Mouse (Mus musculus) embryonic facial prominence, embryonic 14.5 days (tissue): ENCODE measurements around the gene Gm49027. TPM values are rescaled to one million over a fixed set of nuclear protein-coding genes. Genes with fewer than 3 reads are reported as not detected.

ENCODE experiments used
- ATAC-seq: fragments of 200-750 bp; cut with Nextera tagmentation; 2 replicates; pipeline ENCODE4 v1.8.0; 2017; ENCODE audit warnings: low read depth, moderate number of reproducible peaks, moderate TSS enrichment
- DNase-seq: peaks from one replicate; pipeline ENCODE4 v3.0.0-alpha.2; 2015; ENCODE audit warnings: low spot score
- H3K27ac ChIP-seq: fragments of 300-500 bp; sonication (generic); replicated peaks from 2 replicates; pipeline ENCODE4 v1.5.1; 2014; ENCODE audit warnings: low read depth, mild to moderate bottlenecking, low read length, moderate library complexity
- H3K27me3 ChIP-seq: fragments of 300-500 bp; sonication (generic); replicated peaks from 2 replicates; pipeline ENCODE4 v1.6.1; 2014; ENCODE audit warnings: low read length; ENCODE audit not compliant: control insufficient read depth, insufficient read depth
- H3K36me3 ChIP-seq: fragments of 300-500 bp; sonication (generic); 2 replicates; pipeline ENCODE4 v1.6.1; 2014; ENCODE audit warnings: low read length, mixed read lengths; ENCODE audit not compliant: control insufficient read depth, insufficient read depth
- H3K4me1 ChIP-seq: fragments of 300-500 bp; sonication (generic); 2 replicates; pipeline ENCODE4 v1.6.1; 2014; ENCODE audit warnings: antibody characterized with exemption, low read length; ENCODE audit not compliant: control insufficient read depth, insufficient read depth
- H3K4me2 ChIP-seq: fragments of 300-500 bp; sonication (generic); 2 replicates; pipeline ENCODE4 v1.6.1; 2014; ENCODE audit warnings: low read depth, mild to moderate bottlenecking, low read length, moderate library complexity, mixed read lengths
- H3K4me3 ChIP-seq: fragments of 300-500 bp; sonication (generic); 2 replicates; pipeline ENCODE4 v1.5.1; 2014; ENCODE audit warnings: low read depth, mild to moderate bottlenecking, low read length
- H3K9ac ChIP-seq: fragments of 300-500 bp; sonication (generic); 2 replicates; pipeline ENCODE4 v1.6.1; 2014; ENCODE audit warnings: low read depth, mild to moderate bottlenecking, low read length, moderate library complexity, mixed read lengths
- H3K9me3 ChIP-seq: fragments of 300-500 bp; sonication (generic); 2 replicates; pipeline ENCODE4 v1.6.1; 2016; ENCODE audit warnings: low read length; ENCODE audit not compliant: control insufficient read depth
- WGBS: fragments of 180-500 bp; shearing (Covaris S2); extraction: QIAGEN DNeasy Blood & Tissue Kit; methylation state at CpG from one replicate; pipeline ENCODE4 v1.1.7; 2014; 5-methylcytosine and 5-hydroxymethylcytosine counted together
- polyA plus RNA-seq: library from polyadenylated mRNA; unstranded; fragments of >200 nt; fragmentation: Nextera tagmentation; extraction: Ambion mirVana; gene quantifications from 2 replicates; pipeline ENCODE4 v1.2.1, GENCODE M21; 2014

Gene Gm49027
- 4.5 and 6.0 TPM in 2 replicates for polyA plus RNA-seq

DNA sequence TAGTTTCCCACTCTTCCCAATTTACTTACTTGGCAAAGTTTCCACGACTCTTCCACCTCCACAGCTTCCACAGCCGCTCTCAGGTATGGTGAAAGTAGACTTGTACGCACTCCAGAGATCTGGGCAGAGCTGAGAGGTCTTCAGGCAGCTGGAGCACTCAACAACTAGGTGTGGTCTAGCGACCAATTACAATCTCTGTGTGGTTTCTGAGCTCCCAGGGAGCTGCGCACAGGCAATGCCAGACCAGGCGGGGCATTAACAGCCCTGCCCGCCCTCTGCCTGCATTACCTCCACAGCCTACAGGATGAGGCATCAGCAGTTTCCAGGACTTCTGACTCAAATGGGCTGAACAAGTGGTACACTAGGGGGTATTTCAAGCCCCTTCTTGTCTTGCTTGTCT lies at the start of gene Gm49027:
Gene Gm49027 (minus strand): TSS at position 208 of the 400 bp plus-strand sequence.
- ATAC-seq (no peak), DNase-seq (no peak)
- H3K9ac ChIP-seq, result peak within 1 kb of the TSS; percentile 45; the same call in 1 of the 2 replicates
- peak within 1 kb of the TSS; percentile 97 for H3K4me2 ChIP-seq
- no peak within 1 kb of the TSS for H3K27ac ChIP-seq
- peaks cover 24% of the 10 kb centered on the region; the same call in 1 of the 2 replicates for H3K36me3 ChIP-seq
- H3K27me3 ChIP-seq, result no peaks in the 10 kb centered on the region
- no peaks in the 10 kb centered on the region for H3K9me3 ChIP-seq
- H3K4me3 ChIP-seq, result peak within 1 kb of the TSS; percentile 96
- 83% methylated on average over 7 of the region's 7 CpGs for WGBS
- peaks cover 7% of the 10 kb centered on the region for H3K4me1 ChIP-seq

DNA sequence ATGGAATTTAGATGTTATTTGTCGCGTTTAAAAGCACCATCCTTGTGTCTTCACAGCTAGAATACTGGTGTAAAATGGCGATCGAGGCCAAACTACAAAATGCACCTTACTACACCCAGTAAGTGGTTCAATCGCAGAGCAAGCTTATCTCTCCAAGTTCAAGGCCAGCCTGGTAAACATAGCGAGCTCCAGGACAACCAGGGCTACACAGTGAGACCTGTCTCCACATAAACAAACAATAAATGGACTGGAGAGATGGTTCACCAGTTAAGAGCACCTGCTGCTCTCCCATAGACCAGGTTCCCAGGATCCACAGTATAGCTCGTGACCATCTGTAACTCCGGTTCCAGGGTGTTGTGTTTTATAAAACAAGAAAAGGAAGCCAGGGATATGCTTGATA lies 48.1 kb upstream of the Gm49027 start:
- no peak for ATAC-seq
- 66% methylated on average over 8 of the region's 8 CpGs for WGBS

DNA sequence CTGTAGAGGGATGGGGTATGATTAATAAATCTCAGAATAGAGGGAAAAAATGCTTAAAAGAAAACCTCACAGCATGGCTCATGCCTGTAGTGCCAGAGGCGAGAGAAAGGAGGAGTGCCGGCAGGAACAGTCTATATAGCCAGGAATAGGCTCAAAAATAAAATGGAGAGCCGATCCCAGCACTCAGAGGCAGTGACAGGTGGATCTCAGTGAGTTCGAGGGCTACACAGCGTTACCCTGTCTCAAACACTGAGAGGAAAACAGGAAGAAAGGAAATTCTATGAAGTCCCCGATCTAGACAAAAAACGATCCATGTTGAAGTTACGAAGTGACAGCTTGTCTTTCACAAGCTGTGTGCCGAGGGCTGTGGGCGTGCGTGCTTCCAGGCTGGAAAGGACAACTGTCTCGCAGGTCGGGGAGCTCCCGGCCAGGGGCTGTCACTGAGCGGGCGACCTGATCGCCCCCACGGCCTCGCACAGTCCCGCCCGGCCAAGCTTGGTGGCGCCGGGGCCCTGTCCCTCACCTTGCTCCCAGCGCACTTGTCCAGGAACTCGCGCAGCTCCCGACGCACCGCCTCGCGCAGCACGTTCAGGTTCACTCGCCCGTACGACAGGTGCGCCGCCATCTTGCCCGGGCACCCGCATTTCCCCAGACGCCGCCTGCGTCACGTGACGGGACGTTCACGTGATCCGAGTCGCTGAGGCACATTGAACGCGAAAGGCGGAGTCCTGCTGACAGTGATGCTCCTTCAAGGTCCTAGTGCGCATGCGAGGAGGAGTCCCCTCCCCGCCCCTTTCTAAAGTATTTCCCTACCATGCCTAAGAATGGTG lies 47.3 kb upstream of the Gm49027 start, which contains the start of gene Vps33a:
Gene Vps33a (minus strand): TSS at position 682 of the 830 bp plus-strand sequence.
- Histone ChIP-seq H3K4me1 (peaks cover 6% of the 10 kb centered on the region; the same call in 1 of the 2 replicates), H3K36me3 (peaks cover 19% of the 10 kb centered on the region), H3K9ac (peak within 1 kb of the TSS; percentile 85), H3K9me3 (no peaks in the 10 kb centered on the region), H3K27ac (no peak within 1 kb of the TSS; the same call in 1 of the 2 replicates), H3K27me3 (no peaks in the 10 kb centered on the region), H3K4me3 (peak within 1 kb of the TSS; percentile 98), H3K4me2 (peak within 1 kb of the TSS; percentile 93)
- peak; percentile 99 for DNase-seq
- peak; percentile 95 for ATAC-seq
- WGBS, result 2% methylated on average over 42 of the region's 54 CpGs

More for the DNA sequence above, 48.1 kb upstream of the Gm49027 start:
- no peak overlapping the region for H3K27ac ChIP-seq
- peaks cover 6% of the 10 kb centered on the region; the same call in 1 of the 2 replicates for H3K4me1 ChIP-seq
- H3K4me3 ChIP-seq, result peak overlapping the region; percentile 98
- H3K27me3 ChIP-seq, result no peaks in the 10 kb centered on the region
- H3K4me2 ChIP-seq, result peak overlapping the region; percentile 93
- H3K9me3 ChIP-seq, result no peaks in the 10 kb centered on the region
- H3K36me3 ChIP-seq, result peaks cover 24% of the 10 kb centered on the region
- no peak for DNase-seq
- no peak overlapping the region; the same call in 1 of the 2 replicates for H3K9ac ChIP-seq

DNA sequence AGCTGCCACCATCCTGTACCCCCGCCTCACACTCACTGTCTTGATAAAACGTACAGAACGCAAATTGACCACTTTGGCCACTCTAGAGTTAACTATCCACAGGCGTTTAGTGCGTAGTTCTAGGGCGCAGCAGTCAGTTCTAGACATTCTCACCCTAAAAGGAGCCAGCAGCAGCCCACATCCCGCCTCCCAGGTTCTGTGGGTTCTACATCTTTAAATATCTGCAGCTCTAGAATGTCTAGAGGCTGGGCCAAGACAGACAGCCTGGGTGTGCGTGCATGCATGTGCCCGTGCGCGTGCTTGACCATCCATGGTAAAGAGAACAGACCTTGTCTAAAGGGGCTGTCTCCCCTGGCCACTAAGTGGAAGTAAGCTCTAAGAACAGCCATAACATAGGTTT lies 35.8 kb upstream of the Gm49027 start:
- Histone ChIP-seq H3K36me3 (peaks cover 94% of the 10 kb centered on the region), H3K4me3 (no peak overlapping the region), H3K27me3 (no peaks in the 10 kb centered on the region), H3K27ac (no peak overlapping the region), H3K4me2 (no peak overlapping the region), H3K9me3 (no peaks in the 10 kb centered on the region), H3K9ac (no peak overlapping the region), H3K4me1 (no peaks in the 10 kb centered on the region)
- no peak for ATAC-seq
- no peak for DNase-seq
- WGBS, result 92% methylated on average over 11 of the region's 11 CpGs

DNA sequence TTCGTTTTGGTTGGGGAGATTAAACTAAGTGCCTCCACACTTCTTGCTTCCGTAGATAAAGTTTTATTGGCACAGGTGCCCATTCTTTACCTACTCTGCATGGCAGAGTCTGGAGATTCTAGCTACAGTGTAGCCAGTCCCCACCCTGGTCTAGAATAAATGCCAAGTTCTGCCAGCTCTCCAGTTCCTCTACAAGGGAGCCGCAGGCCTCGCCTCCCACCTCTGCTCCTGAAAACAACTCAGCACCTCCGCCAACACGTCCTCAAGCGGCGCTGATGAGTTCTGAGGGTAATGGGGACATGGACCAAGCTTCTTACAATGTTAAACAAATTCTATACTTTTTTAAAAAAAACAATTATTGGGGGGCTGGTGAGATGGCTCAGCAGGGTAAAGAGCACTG lies 34.3 kb upstream of the Gm49027 start:
- Histone ChIP-seq H3K9me3 (no peaks in the 10 kb centered on the region), H3K9ac (no peak overlapping the region), H3K27ac (no peak overlapping the region), H3K4me1 (no peaks in the 10 kb centered on the region), H3K4me2 (no peak overlapping the region), H3K36me3 (peaks cover 91% of the 10 kb centered on the region), H3K27me3 (no peaks in the 10 kb centered on the region), H3K4me3 (no peak overlapping the region)
- DNase-seq, result no peak
- no peak for ATAC-seq
- WGBS, result 93% methylated on average over 8 of the region's 8 CpGs

DNA sequence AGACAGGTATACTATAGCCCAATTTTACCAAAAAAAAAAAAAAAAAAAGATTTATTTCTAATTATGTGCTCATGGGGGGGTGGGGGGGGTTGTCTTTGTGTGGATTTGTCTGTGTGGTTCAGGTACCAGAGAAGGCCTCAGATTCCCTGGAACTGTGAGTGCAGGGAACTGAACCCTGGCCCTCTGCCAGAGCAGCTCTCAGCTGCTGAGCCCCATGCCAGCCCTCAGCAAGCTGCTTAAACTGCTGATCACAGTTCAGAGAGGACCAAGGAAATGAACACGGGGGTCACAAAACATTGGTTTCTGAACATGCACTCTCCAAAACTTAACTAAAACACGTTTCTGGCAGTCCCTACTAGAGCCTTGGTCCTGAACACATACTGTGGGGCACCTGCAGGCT lies 31.2 kb upstream of the Gm49027 start:
- H3K4me3 ChIP-seq, result no peak overlapping the region
- no peak overlapping the region for H3K27ac ChIP-seq
- H3K4me2 ChIP-seq, result no peak overlapping the region
- no peaks in the 10 kb centered on the region for H3K4me1 ChIP-seq
- no peaks in the 10 kb centered on the region for H3K9me3 ChIP-seq
- H3K27me3 ChIP-seq, result no peaks in the 10 kb centered on the region
- DNase-seq (no peak), ATAC-seq (no peak)
- peaks cover 69% of the 10 kb centered on the region for H3K36me3 ChIP-seq
- no peak overlapping the region for H3K9ac ChIP-seq
- WGBS, result 58% methylated on average over 2 of the region's 2 CpGs

DNA sequence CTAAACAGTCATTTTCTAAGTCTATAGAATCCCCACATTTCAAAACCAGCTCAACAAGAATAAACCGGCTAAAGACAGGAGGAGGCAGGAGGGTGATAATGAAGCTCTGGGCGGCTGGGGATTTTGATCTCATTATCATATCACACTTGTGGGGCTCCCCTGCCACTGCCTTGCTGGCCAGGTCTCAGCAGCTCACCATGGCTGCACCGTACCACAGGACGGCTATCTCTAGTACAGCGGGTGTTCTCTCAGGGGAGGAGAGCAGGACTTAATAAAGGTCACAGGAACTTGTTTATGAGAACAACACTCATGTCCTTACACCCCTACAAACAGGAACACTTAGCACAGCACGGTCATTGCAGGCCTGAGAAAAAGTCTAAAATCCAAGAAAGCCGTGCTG lies 30.4 kb upstream of the Gm49027 start:
- H3K4me2 ChIP-seq, result no peak overlapping the region
- H3K9ac ChIP-seq, result no peak overlapping the region
- WGBS, result 92% methylated on average over 7 of the region's 7 CpGs
- no peaks in the 10 kb centered on the region for H3K9me3 ChIP-seq
- DNase-seq (no peak), ATAC-seq (no peak)
- no peak overlapping the region for H3K27ac ChIP-seq
- H3K36me3 ChIP-seq, result peaks cover 63% of the 10 kb centered on the region
- H3K4me1 ChIP-seq, result no peaks in the 10 kb centered on the region
- no peak overlapping the region for H3K4me3 ChIP-seq
- no peaks in the 10 kb centered on the region for H3K27me3 ChIP-seq

DNA sequence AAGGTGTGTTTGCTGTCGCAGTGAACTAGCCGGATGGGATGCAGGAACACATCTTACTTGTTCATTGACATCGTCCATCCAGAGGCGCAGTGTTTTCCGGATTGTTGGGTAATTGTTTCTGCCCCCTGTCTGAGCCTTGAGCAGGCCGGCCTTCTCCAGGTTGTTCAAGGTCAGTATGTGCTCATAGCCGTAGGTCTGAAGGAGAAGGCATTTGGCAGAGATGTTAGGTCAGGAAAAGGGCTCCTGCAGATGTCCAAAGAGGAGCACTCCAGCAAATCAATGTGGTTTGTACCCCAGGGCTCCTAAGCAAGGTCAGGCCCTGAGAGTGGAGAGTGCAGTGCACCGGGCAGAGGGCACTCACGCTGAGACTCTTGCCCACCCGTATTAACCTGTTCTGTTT lies 8.5 kb upstream of the Gm49027 start:
- Histone ChIP-seq H3K36me3 (peaks cover 78% of the 10 kb centered on the region), H3K27ac (no peak overlapping the region), H3K9ac (no peak overlapping the region), H3K27me3 (no peaks in the 10 kb centered on the region), H3K4me3 (no peak overlapping the region), H3K9me3 (no peaks in the 10 kb centered on the region), H3K4me2 (no peak overlapping the region), H3K4me1 (no peaks in the 10 kb centered on the region)
- WGBS, result 94% methylated on average over 10 of the region's 10 CpGs
- DNase-seq, result no peak
- ATAC-seq, result no peak
